Mouse (Mus musculus) liver, embryonic 14.5 days (tissue): ENCODE measurements around the gene 2900026A02Rik. TPM values are rescaled to one million over a fixed set of nuclear protein-coding genes. Genes with fewer than 3 reads are reported as not detected.

Experiments used
- ATAC-seq: fragments of 200-750 bp; cut with Nextera tagmentation; 2 replicates; pipeline ENCODE4 v1.8.0; 2017; ENCODE audit warnings: moderate number of reproducible peaks, mild to moderate bottlenecking, moderate library complexity; ENCODE audit not compliant: insufficient read depth
- DNase-seq, 3 experiments: peaks; one replicate each; pipeline ENCODE4 v3.0.0-alpha.2; 2012 to 2013; ENCODE audit warnings: low read depth in 3 of 3, low spot score in 3 of 3
- H3K27ac ChIP-seq: fragments of 300-500 bp; sonication (generic); 2 replicates; pipeline ENCODE4 v1.5.1; 2014; ENCODE audit warnings: moderate library complexity, mild to moderate bottlenecking, control low read depth, inconsistent platforms
- H3K27me3 ChIP-seq: fragments of 300-500 bp; sonication (generic); 2 replicates; pipeline ENCODE4 v1.6.1; 2014; ENCODE audit warnings: mild to moderate bottlenecking, low read length, moderate library complexity; ENCODE audit not compliant: control insufficient read depth, insufficient read depth
- H3K36me3 ChIP-seq: fragments of 300-500 bp; sonication (generic); replicated peaks from 2 replicates; pipeline ENCODE4 v1.6.1; 2014; ENCODE audit warnings: low read depth; ENCODE audit not compliant: control insufficient read depth, insufficient read depth
- H3K4me1 ChIP-seq, 2 experiments: fragments of 200-500 bp in 1 of 2; fragments of 300-500 bp in 1 of 2; sonication (generic) in 1 of 2; replicated peaks; 2 replicates each; pipeline ENCODE4 v1.6.1; 2012 to 2014; ENCODE audit warnings: antibody characterized with exemption in 1 of 2, inconsistent platforms in 1 of 2, low read length in 1 of 2; ENCODE audit not compliant: control insufficient read depth in 2 of 2, insufficient read depth in 2 of 2
- H3K4me2 ChIP-seq: fragments of 300-500 bp; sonication (generic); 2 replicates; pipeline ENCODE4 v1.6.1; 2014; ENCODE audit warnings: low read depth, mild to moderate bottlenecking, control low read depth, moderate library complexity
- H3K4me3 ChIP-seq, 2 experiments: fragments of 200-500 bp in 1 of 2; fragments of 300-500 bp in 1 of 2; sonication (generic) in 1 of 2; 2 replicates each; pipeline ENCODE4 v1.5.1; 2012 to 2014; ENCODE audit warnings: low read depth in 2 of 2, low read length in 2 of 2, mild to moderate bottlenecking in 2 of 2, control low read depth in 1 of 2, inconsistent platforms in 1 of 2, moderate library complexity in 1 of 2; ENCODE audit not compliant: insufficient read depth in 1 of 2
- H3K9ac ChIP-seq: fragments of 300-500 bp; sonication (generic); replicated peaks from 2 replicates; pipeline ENCODE4 v1.6.1; 2014; ENCODE audit warnings: mild to moderate bottlenecking, control low read depth, moderate library complexity
- H3K9me3 ChIP-seq: fragments of 300-500 bp; sonication (generic); 2 replicates; pipeline ENCODE4 v1.6.1; 2016; ENCODE audit warnings: low read length, mixed read lengths; ENCODE audit not compliant: control insufficient read depth
- CTCF ChIP-seq: IDR thresholded peaks from 2 replicates; pipeline ENCODE4 v1.5.1; 2016; ENCODE audit warnings: antibody characterized with exemption, low read depth, control low read depth
- EP300 ChIP-seq: IDR thresholded peaks from 2 replicates; pipeline ENCODE4 v1.6.1; 2016; ENCODE audit warnings: antibody characterized with exemption, low read depth
- WGBS: fragments of 180-500 bp; shearing (Covaris S2); extraction: QIAGEN DNeasy Blood & Tissue Kit; methylation state at CpG from one replicate; pipeline ENCODE4 v1.1.7; 2014; ENCODE audit not compliant: insufficient replicate concordance; 5-methylcytosine and 5-hydroxymethylcytosine counted together
- polyA plus RNA-seq, 2 experiments: library from polyadenylated mRNA; depleted of rRNA in 1 of 2; stranded (reverse) in 1 of 2; unstranded in 1 of 2; fragments of >200 nt; fragmentation: Nextera tagmentation in 1 of 2; extraction: Ambion mirVana in 1 of 2; gene quantifications; 2 replicates each; pipeline versions ENCODE4 v1.2.1 to v1.2.3; 2012 to 2014

The 2900026A02Rik gene
- polyA plus RNA-seq, 2 experiments = 0.63 to 1.1 TPM

DNA sequence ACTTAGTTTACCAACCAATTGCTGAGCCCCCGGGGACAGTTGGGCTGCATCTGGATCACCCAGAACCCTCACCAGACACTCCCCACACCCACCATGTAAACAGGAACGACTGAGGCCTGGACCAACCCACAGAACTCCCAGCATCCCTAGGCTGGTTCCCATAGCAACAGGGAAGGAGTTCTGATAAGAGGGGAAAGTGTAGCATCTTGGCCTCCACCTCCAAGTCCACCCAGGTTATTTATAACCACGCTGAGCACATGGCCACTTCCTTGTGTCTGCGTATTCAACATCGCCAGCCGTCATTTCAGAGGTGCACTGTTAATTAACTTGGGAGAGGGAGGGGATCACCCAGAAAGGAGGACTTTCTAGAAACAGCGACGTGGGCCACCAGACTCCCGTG lies 75.9 kb downstream of the 2900026A02Rik start:
- DNase-seq = no peak
- H3K27me3 ChIP-seq = no peaks in the 10 kb centered on the region
- H3K27ac ChIP-seq = no peak overlapping the region
- TF ChIP-seq CTCF (no peak), EP300 (no peak)
- ATAC-seq = no peak
- no peak overlapping the region for H3K4me2 ChIP-seq
- H3K9ac ChIP-seq = no peak overlapping the region
- no peak overlapping the region for H3K4me3 ChIP-seq
- H3K36me3 ChIP-seq = no peaks in the 10 kb centered on the region
- 57% methylated on average over 9 of the region's 9 CpGs for WGBS
- no peaks in the 10 kb centered on the region; the same call in 1 of the 2 replicates for H3K9me3 ChIP-seq
- no peaks in the 10 kb centered on the region; a peak in 1 of 4 replicates for H3K4me1 ChIP-seq

DNA sequence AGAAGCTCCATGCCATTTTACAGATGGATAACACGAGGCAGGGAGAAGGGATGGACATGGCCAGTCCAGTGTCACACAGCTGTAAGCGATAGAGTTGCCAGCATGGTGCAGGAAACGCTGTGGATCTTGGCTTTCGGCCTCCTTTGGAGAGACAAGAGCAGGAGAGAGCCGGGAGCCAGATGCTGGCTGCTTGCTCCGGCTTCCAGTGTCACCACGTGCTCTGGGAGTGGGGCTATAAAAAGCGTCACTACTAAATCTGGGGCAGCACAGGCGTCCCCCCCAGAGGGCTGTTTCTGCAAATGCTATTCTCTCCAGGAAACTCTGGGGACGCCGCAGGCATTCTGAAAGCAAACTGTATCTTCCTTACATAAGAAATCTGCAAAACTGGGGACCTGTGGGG lies 78.5 kb downstream of the 2900026A02Rik start:
- no peak for TF ChIP-seq EP300
- no peak for TF ChIP-seq CTCF
- H3K9ac ChIP-seq = no peak overlapping the region
- no peak for ATAC-seq
- H3K4me2 ChIP-seq = no peak overlapping the region
- no peak overlapping the region for H3K4me3 ChIP-seq
- no peaks in the 10 kb centered on the region for H3K36me3 ChIP-seq
- 56% methylated on average over 11 of the region's 11 CpGs for WGBS
- no peak overlapping the region for H3K27ac ChIP-seq
- peaks cover 4% of the 10 kb centered on the region; the same call in 1 of the 2 replicates for H3K27me3 ChIP-seq
- no peaks in the 10 kb centered on the region; a peak in 1 of 4 replicates for H3K4me1 ChIP-seq
- H3K9me3 ChIP-seq = no peaks in the 10 kb centered on the region; the same call in 1 of the 2 replicates
- no peak for DNase-seq

DNA sequence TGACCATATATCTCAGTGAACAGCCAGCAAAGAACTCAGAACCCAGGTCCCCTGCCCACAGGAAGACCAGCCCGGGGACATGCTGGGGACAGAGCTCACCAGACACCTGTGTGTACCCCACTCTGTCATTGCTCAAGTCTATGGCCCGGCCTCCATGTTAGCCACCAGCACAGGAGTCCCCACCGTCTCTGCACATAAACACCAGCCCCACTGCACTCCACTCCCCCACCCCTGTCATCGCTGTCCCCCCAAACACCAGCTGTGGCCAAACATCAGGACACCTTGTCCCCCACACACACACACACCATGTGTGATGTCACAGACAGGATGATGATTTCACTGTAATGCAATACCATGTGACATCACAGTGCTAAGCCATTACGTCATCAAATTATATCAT lies 79.0 kb downstream of the 2900026A02Rik start:
- no peak overlapping the region for H3K4me2 ChIP-seq
- TF ChIP-seq CTCF (no peak), EP300 (no peak)
- ATAC-seq = no peak
- no peaks in the 10 kb centered on the region; the same call in 1 of the 2 replicates for H3K9me3 ChIP-seq
- no peaks in the 10 kb centered on the region; a peak in 1 of 4 replicates for H3K4me1 ChIP-seq
- no peak for DNase-seq
- no peak overlapping the region for H3K9ac ChIP-seq
- no peak overlapping the region for H3K27ac ChIP-seq
- WGBS = 68% methylated on average over 5 of the region's 5 CpGs
- peaks cover 4% of the 10 kb centered on the region; the same call in 1 of the 2 replicates for H3K27me3 ChIP-seq
- H3K4me3 ChIP-seq = no peak overlapping the region
- H3K36me3 ChIP-seq = no peaks in the 10 kb centered on the region

DNA sequence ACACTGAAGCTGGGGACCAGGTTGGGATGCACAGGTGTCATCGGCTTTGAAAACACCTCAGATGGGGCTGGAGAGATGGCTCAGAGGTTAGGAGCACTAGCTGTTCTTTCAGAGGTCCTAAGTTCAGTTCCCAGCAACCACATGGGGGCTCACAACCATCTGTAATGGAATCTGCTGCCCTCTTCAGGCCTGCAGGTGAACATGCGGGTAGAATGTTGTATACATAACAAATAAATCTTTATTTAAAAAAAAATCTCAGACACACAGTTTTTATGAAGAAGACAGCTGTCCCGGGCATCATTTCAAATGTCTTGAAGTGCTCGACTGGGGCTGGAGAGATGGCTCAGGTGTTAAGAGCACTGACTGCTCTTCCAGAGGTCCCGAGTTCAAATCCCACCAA lies 80.2 kb downstream of the 2900026A02Rik start:
- peaks cover 0 to 4% of the 10 kb centered on the region in 2 experiments; a peak in 1 of 4 replicates for H3K4me1 ChIP-seq
- TF ChIP-seq EP300 (no peak), CTCF (peak; percentile 30)
- H3K27me3 ChIP-seq = peaks cover 4% of the 10 kb centered on the region; the same call in 1 of the 2 replicates
- no peak overlapping the region for H3K4me3 ChIP-seq
- no peak overlapping the region for H3K4me2 ChIP-seq
- no peak overlapping the region for H3K27ac ChIP-seq
- ATAC-seq (no peak), DNase-seq (no peak)
- H3K36me3 ChIP-seq = no peaks in the 10 kb centered on the region
- no peak overlapping the region for H3K9ac ChIP-seq
- 73% methylated on average over 5 of the region's 5 CpGs for WGBS
- no peaks in the 10 kb centered on the region; the same call in 1 of the 2 replicates for H3K9me3 ChIP-seq

DNA sequence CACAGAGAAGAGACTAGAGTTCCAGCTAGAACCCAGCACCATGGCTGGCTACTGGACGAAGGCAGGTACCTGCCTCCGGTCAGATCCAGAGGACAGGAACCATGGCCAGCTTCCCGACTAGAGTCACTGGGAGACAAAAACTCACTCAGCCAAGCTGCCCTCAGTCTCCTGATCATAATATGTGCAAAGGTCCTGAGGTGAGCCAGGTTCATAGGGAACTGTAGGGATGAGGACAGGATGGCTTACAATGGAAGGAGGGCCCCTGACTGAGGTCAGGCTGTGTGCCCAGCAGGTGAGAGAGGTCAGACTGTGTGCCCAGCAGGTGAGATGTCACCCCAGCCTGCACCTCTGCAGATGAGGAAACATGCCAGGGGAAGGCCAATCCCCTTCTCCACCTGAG lies 81.0 kb downstream of the 2900026A02Rik start:
- H3K4me3 ChIP-seq = no peak overlapping the region
- TF ChIP-seq CTCF (no peak), EP300 (no peak)
- peaks cover 0 to 10% of the 10 kb centered on the region in 2 experiments; a peak in 2 of 4 replicates for H3K4me1 ChIP-seq
- no peak overlapping the region for H3K9ac ChIP-seq
- DNase-seq (no peak), ATAC-seq (no peak)
- H3K4me2 ChIP-seq = no peak overlapping the region
- H3K27ac ChIP-seq = no peak overlapping the region
- H3K36me3 ChIP-seq = no peaks in the 10 kb centered on the region
- H3K9me3 ChIP-seq = no peaks in the 10 kb centered on the region; the same call in 1 of the 2 replicates
- 78% methylated on average over 3 of the region's 3 CpGs for WGBS
- H3K27me3 ChIP-seq = peaks cover 4% of the 10 kb centered on the region; the same call in 1 of the 2 replicates
